ENCODE assay signal across 8 mouse cellular contexts in the genomic region with DNA sequence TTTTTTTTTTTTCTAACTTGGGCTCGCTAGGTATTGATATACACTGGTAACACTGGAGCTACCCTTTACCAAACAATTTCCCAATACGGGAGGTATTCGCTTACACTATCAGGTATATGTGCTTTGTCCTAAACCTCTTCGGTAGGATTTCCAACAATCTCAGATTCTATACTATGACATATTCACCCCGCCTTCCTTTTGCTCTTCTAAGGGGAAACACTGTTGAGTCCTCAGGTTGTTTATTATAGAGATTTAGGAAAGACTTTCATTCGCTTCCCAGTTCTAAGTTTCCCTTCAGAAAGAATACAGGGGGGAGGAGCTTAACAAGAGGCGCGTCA. TPM values are rescaled to one million over a fixed set of nuclear protein-coding genes. Genes with fewer than 3 reads are reported as not detected.
DNase-seq lines count a peak whose midpoint lies in the region; ATAC-seq lines count a peak whose summit lies in the region.

No protein-coding gene starts in this region.

- H3K4me2 ChIP-seq in kidney, embryonic 15.5 days, result peak overlapping the region; percentile 75
- peak overlapping the region; percentile 66 for H3K4me2 ChIP-seq in intestine, embryonic 14.5 days (ENCODE audit: low read length)
- peak overlapping the region; percentile 88 for H3K4me2 ChIP-seq in midbrain, embryonic 16.5 days (ENCODE audit: low read length)

- H3K36me3 ChIP-seq in kidney, embryonic 15.5 days, result no peaks in the 10 kb centered on the region
- peaks cover 9% of the 10 kb centered on the region for H3K36me3 ChIP-seq in embryonic facial prominence, embryonic 10.5 days (replicated peaks)
- H3K36me3 ChIP-seq in intestine, embryonic 14.5 days (ENCODE audit: control insufficient read depth, insufficient read depth, low read length), result no peaks in the 10 kb centered on the region
- H3K36me3 ChIP-seq in midbrain, embryonic 16.5 days (ENCODE audit: control insufficient read depth, insufficient read depth, low read length), result no peaks in the 10 kb centered on the region

- WGBS in kidney, embryonic 15.5 days, result 19% methylated on average over 8 of the region's 8 CpGs
- 28% methylated on average over 8 of the region's 8 CpGs for WGBS in embryonic facial prominence, embryonic 10.5 days
- WGBS in intestine, embryonic 14.5 days, result 16% methylated on average over 8 of the region's 8 CpGs
- WGBS in midbrain, embryonic 16.5 days, result 26% methylated on average over 8 of the region's 8 CpGs

- no peaks in the 10 kb centered on the region for H3K4me1 ChIP-seq in kidney, embryonic 15.5 days
- H3K4me1 ChIP-seq in embryonic facial prominence, embryonic 10.5 days, result peaks cover 8% of the 10 kb centered on the region; the same call in 1 of the 2 replicates
- no peaks in the 10 kb centered on the region for H3K4me1 ChIP-seq in intestine, embryonic 14.5 days (replicated peaks; ENCODE audit: control insufficient read depth, insufficient read depth, low read length)
- peaks cover 10% of the 10 kb centered on the region for H3K4me1 ChIP-seq in midbrain, embryonic 16.5 days (ENCODE audit: control insufficient read depth, insufficient read depth, low read length)

- H3K9ac ChIP-seq in kidney, embryonic 15.5 days, result peak overlapping the region; percentile 81
- peak overlapping the region; percentile 82 for H3K9ac ChIP-seq in intestine, embryonic 14.5 days (ENCODE audit: low read length)
- peak overlapping the region; percentile 81 for H3K9ac ChIP-seq in midbrain, embryonic 16.5 days (ENCODE audit: low read depth, low read length)

- ATAC-seq in kidney, embryonic 15.5 days (replicated peaks; ENCODE audit: low FRiP score), result no peak
- no peak for ATAC-seq in intestine, embryonic 14.5 days (replicated peaks; ENCODE audit: low FRiP score, low TSS enrichment, low read depth)
- no peak for ATAC-seq in midbrain, embryonic 16.5 days

- DNase-seq in kidney, postnatal 14 days, result no peak
- no peak for DNase-seq in embryonic facial prominence, embryonic 10.5 days (ENCODE audit: low spot score)
- no peak for DNase-seq in intestine, embryonic 14.5 days (ENCODE audit: low spot score)
- DNase-seq in embryo, embryonic 11 days, result no peak
- DNase-seq in left cerebral cortex, postnatal 36 days (ENCODE audit: low spot score in 2 of 2), result no peak
- DNase-seq in adrenal gland, postnatal 36 days, result no peak

- 0 out of 2 replicates have a peak, but pooled peaks cover 3% of the 10 kb centered on the region for H3K9me3 ChIP-seq in kidney, embryonic 15.5 days (replicated peaks)
- H3K9me3 ChIP-seq in embryonic facial prominence, embryonic 10.5 days, result no peaks in the 10 kb centered on the region; the same call in 1 of the 2 replicates
- H3K9me3 ChIP-seq in intestine, embryonic 14.5 days (ENCODE audit: control insufficient read depth, low read length), result peaks cover 3% of the 10 kb centered on the region; the same call in 1 of the 2 replicates
- H3K9me3 ChIP-seq in midbrain, embryonic 16.5 days (replicated peaks; ENCODE audit: control insufficient read depth, low read length, poor library complexity, severe bottlenecking), result no peaks in the 10 kb centered on the region

- no peaks in the 10 kb centered on the region for H3K27me3 ChIP-seq in kidney, embryonic 15.5 days
- H3K27me3 ChIP-seq in embryonic facial prominence, embryonic 10.5 days (replicated peaks; ENCODE audit: low read depth, poor library complexity, severe bottlenecking), result no peaks in the 10 kb centered on the region
- no peaks in the 10 kb centered on the region for H3K27me3 ChIP-seq in intestine, embryonic 14.5 days (replicated peaks; ENCODE audit: control insufficient read depth, insufficient read depth, low read length)
- H3K27me3 ChIP-seq in midbrain, embryonic 16.5 days (ENCODE audit: control insufficient read depth, insufficient read depth, low read depth, low read length), result peaks cover 6% of the 10 kb centered on the region; the same call in 1 of the 2 replicates

- H3K27ac ChIP-seq in kidney, embryonic 15.5 days, result peak overlapping the region; percentile 95; the same call in 1 of the 2 replicates
- peak overlapping the region; percentile 95 for H3K27ac ChIP-seq in embryonic facial prominence, embryonic 10.5 days (replicated peaks)
- no peak overlapping the region for H3K27ac ChIP-seq in intestine, embryonic 14.5 days (ENCODE audit: low read depth)
- H3K27ac ChIP-seq in midbrain, embryonic 16.5 days (ENCODE audit: low read length), result peak overlapping the region; percentile 89; the same call in 1 of the 2 replicates

- intact Hi-C loops in left cerebral cortex, postnatal 36 days (cut with DNase I), result loop anchor here (2.0 kb wide), 1 partner anchor 73 kb away; no protein-coding TSS in a partner anchor

- peak overlapping the region; percentile 97 for H3K4me3 ChIP-seq in kidney, embryonic 15.5 days (replicated peaks)
- H3K4me3 ChIP-seq in embryonic facial prominence, embryonic 10.5 days, result peak overlapping the region; percentile 98
- peak overlapping the region; percentile 93 for H3K4me3 ChIP-seq in intestine, embryonic 14.5 days (ENCODE audit: low read depth, low read length)
- peak overlapping the region; percentile 99 for H3K4me3 ChIP-seq in midbrain, embryonic 16.5 days (ENCODE audit: low read depth, low read length)

RNA-seq across cellular contexts. Expression of a gene that starts 1.2 kb away (rescaled TPM):
- polyA plus RNA-seq in kidney, embryonic 15.5 days (2015; fragmentation: Nextera tagmentation; extraction: Ambion mirVana), result 14.0 and 16.7 TPM in 2 replicates
- polyA plus RNA-seq in embryonic facial prominence, embryonic 10.5 days (2016; fragmentation: Nextera tagmentation; extraction: Ambion mirVana), result 25.5 and 27.5 TPM in 2 replicates
- polyA plus RNA-seq in intestine, embryonic 14.5 days (2014; fragmentation: Nextera tagmentation; extraction: Ambion mirVana), result 13.8 and 17.3 TPM in 2 replicates
- 15.6 and 19.5 TPM in 2 replicates for polyA plus RNA-seq in midbrain, embryonic 16.5 days (2015; fragmentation: Nextera tagmentation; extraction: Ambion mirVana)
- 10 to 100 TPM; 23.2 to 29.2 TPM for total RNA-seq in left cerebral cortex, postnatal 36 days (2021)
- 10 to 100 TPM; 23.0 to 25.0 TPM for total RNA-seq in adrenal gland, postnatal 36 days (2021)

RNA-seq across cellular contexts. Expression of a gene that starts 24.1 kb away (rescaled TPM):
- polyA plus RNA-seq in kidney, embryonic 15.5 days (2015; fragmentation: Nextera tagmentation; extraction: Ambion mirVana), result 14.4 and 15.0 TPM in 2 replicates
- polyA plus RNA-seq in embryonic facial prominence, embryonic 10.5 days (2016; fragmentation: Nextera tagmentation; extraction: Ambion mirVana), result 15.0 and 22.2 TPM in 2 replicates
- polyA plus RNA-seq in intestine, embryonic 14.5 days (2014; fragmentation: Nextera tagmentation; extraction: Ambion mirVana), result 8.5 and 12.3 TPM in 2 replicates
- 16.9 and 21.0 TPM in 2 replicates for polyA plus RNA-seq in midbrain, embryonic 16.5 days (2015; fragmentation: Nextera tagmentation; extraction: Ambion mirVana)
- total RNA-seq in left cerebral cortex, postnatal 36 days (2021), result 10 to 100 TPM; 47.6 to 51.9 TPM
- 10 to 100 TPM; 12.1 to 15.5 TPM for total RNA-seq in adrenal gland, postnatal 36 days (2021)
